Mouse (Mus musculus): ENCODE results near the gene Csk. TPM values are rescaled to one million over a fixed set of nuclear protein-coding genes. Genes with fewer than 3 reads are reported as not detected.

The Csk gene
- polyA plus RNA-seq, 1 experiment from 2014 or later: 28.0 TPM

Other genes starting within 250 kb of the Csk start
- 27.5 and 29.2 TPM in 2 replicates for gene Ppcdc, start 213.5 kb downstream of the Csk start, polyA plus RNA-seq (2014; fragmentation: Nextera tagmentation; extraction: Ambion mirVana)
- 13.1 and 13.7 TPM in 2 replicates for gene Scamp5, start 185.6 kb downstream of the Csk start, polyA plus RNA-seq (2014; fragmentation: Nextera tagmentation; extraction: Ambion mirVana)
- gene Rpp25, start 149.6 kb downstream of the Csk start, polyA plus RNA-seq (2014; fragmentation: Nextera tagmentation; extraction: Ambion mirVana): 8.6 and 10.7 TPM in 2 replicates
- gene Cox5a, start 132.4 kb downstream of the Csk start, polyA plus RNA-seq (2014; fragmentation: Nextera tagmentation; extraction: Ambion mirVana): 622 and 687 TPM in 2 replicates
- gene Fam219b, start 116.1 kb downstream of the Csk start, polyA plus RNA-seq (2014; fragmentation: Nextera tagmentation; extraction: Ambion mirVana): 18.9 and 21.9 TPM in 2 replicates
- gene Mpi, start 100.9 kb downstream of the Csk start, polyA plus RNA-seq (2014; fragmentation: Nextera tagmentation; extraction: Ambion mirVana): 40.4 and 42.7 TPM in 2 replicates
- gene Scamp2, start 92.7 kb downstream of the Csk start, polyA plus RNA-seq (2014; fragmentation: Nextera tagmentation; extraction: Ambion mirVana): 75.5 and 80.2 TPM in 2 replicates
- gene Ulk3, start 64.2 kb downstream of the Csk start, polyA plus RNA-seq (2014; fragmentation: Nextera tagmentation; extraction: Ambion mirVana): 14.2 and 14.3 TPM in 2 replicates
- gene Cplx3, start 47.4 kb downstream of the Csk start, polyA plus RNA-seq (2014; fragmentation: Nextera tagmentation; extraction: Ambion mirVana): not detected in 2 replicates
- not detected in 2 replicates for gene Lman1l, start 32.9 kb downstream of the Csk start, polyA plus RNA-seq (2014; fragmentation: Nextera tagmentation; extraction: Ambion mirVana)
- not detected in 2 replicates for gene Cyp1a2, start 30.1 kb upstream of the Csk start, polyA plus RNA-seq (2014; fragmentation: Nextera tagmentation; extraction: Ambion mirVana)
- not detected in 2 replicates for gene Cyp1a1, start 34.3 kb upstream of the Csk start, polyA plus RNA-seq (2014; fragmentation: Nextera tagmentation; extraction: Ambion mirVana)
- 25.1 and 25.7 TPM in 2 replicates for gene Edc3, start 54.9 kb upstream of the Csk start, polyA plus RNA-seq (2014; fragmentation: Nextera tagmentation; extraction: Ambion mirVana)
- 64.2 and 69.6 TPM in 2 replicates for gene Clk3, start 112.2 kb upstream of the Csk start, polyA plus RNA-seq (2014; fragmentation: Nextera tagmentation; extraction: Ambion mirVana)
- gene Arid3b, start 183.2 kb upstream of the Csk start, polyA plus RNA-seq (2014; fragmentation: Nextera tagmentation; extraction: Ambion mirVana): 7.3 and 8.4 TPM in 2 replicates

Data from intestine, embryonic 14.5 days (tissue).